14 mouse cellular contexts compared by ENCODE assay signal in the genomic region with DNA sequence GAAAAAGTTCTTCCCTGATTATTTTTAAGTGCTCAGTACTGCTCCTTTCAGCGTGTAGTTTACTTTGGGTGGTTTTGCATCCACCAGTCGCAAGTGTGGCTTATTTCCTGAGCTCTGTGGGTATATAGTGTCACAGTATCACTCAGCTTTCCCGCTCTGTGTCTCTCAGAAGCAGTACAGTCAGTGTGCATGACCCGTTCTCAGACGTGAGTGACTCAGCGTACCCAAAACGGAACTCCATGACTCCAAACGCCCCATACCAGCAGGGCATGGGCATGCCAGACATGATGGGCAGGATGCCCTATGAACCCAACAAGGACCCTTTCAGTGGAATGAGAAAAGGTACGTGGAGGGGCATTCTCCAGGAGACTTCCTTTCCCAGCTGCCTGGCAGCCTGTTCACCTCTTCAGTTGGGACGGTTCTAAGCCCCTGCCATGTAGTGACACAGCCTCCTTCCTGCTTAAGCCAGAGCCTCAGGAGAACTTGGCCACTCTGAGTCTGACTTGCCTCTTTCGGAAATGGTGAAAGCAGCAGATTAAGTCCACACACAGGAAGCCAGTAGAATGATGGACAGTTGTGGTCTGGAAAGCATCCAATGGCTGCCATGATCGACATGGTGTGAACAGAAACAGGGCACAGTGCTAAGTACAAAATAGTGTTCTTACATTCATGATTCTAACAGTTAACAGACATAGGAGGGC.
DNase-seq lines count a peak whose midpoint lies in the region; ATAC-seq and TF ChIP-seq lines count a peak whose summit lies in the region.
"Had no signal": no experiment of that assay in that cellular context is flagged by ENCODE, and none has a peak within 500 bp of the region (broad histone marks: within the 10 kb centered on the region; RNA-seq: fewer than 3 reads in every experiment).

No protein-coding gene starts in this region.

- peak overlapping the region; percentile 53; the same call in 1 of the 2 replicates for H3K27ac ChIP-seq in heart, embryonic 12.5 days (ENCODE audit: poor library complexity, severe bottlenecking)
- no peak overlapping the region for H3K27ac ChIP-seq in forebrain, embryonic 16.5 days (ENCODE audit: low read length)
- no peak overlapping the region for H3K27ac ChIP-seq in intestine, postnatal 0 days (ENCODE audit: low read depth, low read length)

- H3K36me3 ChIP-seq in heart, embryonic 12.5 days = peaks cover 61% of the 10 kb centered on the region
- peaks cover 19% of the 10 kb centered on the region for H3K36me3 ChIP-seq in forebrain, embryonic 16.5 days (ENCODE audit: control insufficient read depth, insufficient read depth)
- peaks cover 70% of the 10 kb centered on the region for H3K36me3 ChIP-seq in megakaryocyte, embryonic 14.5 days (replicated peaks; ENCODE audit: low read length)
- peaks cover 44% of the 10 kb centered on the region for H3K36me3 ChIP-seq in intestine, postnatal 0 days (ENCODE audit: control insufficient read depth, insufficient read depth)

- H3K4me1 ChIP-seq in heart, embryonic 12.5 days (replicated peaks) = peaks cover 43% of the 10 kb centered on the region
- H3K4me1 ChIP-seq in forebrain, embryonic 16.5 days (replicated peaks; ENCODE audit: control insufficient read depth, insufficient read depth, low read length) = peaks cover 37% of the 10 kb centered on the region
- peaks cover 100% of the 10 kb centered on the region for H3K4me1 ChIP-seq in megakaryocyte, embryonic 14.5 days
- peaks cover 3% of the 10 kb centered on the region; the same call in 1 of the 2 replicates for H3K4me1 ChIP-seq in intestine, postnatal 0 days (replicated peaks; ENCODE audit: control insufficient read depth, insufficient read depth, low read length)

- peak; percentile 24; the same call in 1 of the 2 replicates for ATAC-seq in heart, embryonic 12.5 days (ENCODE audit: insufficient number of reproducible peaks, low FRiP score)
- ATAC-seq in forebrain, embryonic 16.5 days = peak; percentile 53
- no peak for ATAC-seq in intestine, postnatal 0 days
- ATAC-seq: hindbrain, embryonic 16.5 days had no signal

- no peaks in the 10 kb centered on the region for H3K9me3 ChIP-seq in heart, embryonic 12.5 days (replicated peaks)
- H3K9me3 ChIP-seq in forebrain, embryonic 16.5 days (ENCODE audit: control insufficient read depth, low read length) = no peaks in the 10 kb centered on the region
- H3K9me3 ChIP-seq in megakaryocyte, embryonic 14.5 days = no peaks in the 10 kb centered on the region
- H3K9me3 ChIP-seq in intestine, postnatal 0 days (ENCODE audit: control insufficient read depth) = no peaks in the 10 kb centered on the region

- no peak overlapping the region for H3K4me3 ChIP-seq in heart, embryonic 12.5 days
- H3K4me3 ChIP-seq in forebrain, embryonic 16.5 days (replicated peaks; ENCODE audit: low read length) = no peak overlapping the region
- H3K4me3 ChIP-seq in megakaryocyte, embryonic 14.5 days (replicated peaks) = peak overlapping the region; percentile 72
- no peak overlapping the region for H3K4me3 ChIP-seq in intestine, postnatal 0 days (ENCODE audit: low read depth, low read length)

- TF ChIP-seq CTCF in intestine, postnatal 0 days (IDR thresholded peaks at IDR 0.05; ENCODE audit: low read depth) = no peak

- 69% methylated on average over 12 of the region's 12 CpGs for WGBS in heart, embryonic 12.5 days
- WGBS in forebrain, embryonic 16.5 days = 75% methylated on average over 12 of the region's 12 CpGs
- WGBS in intestine, postnatal 0 days = 88% methylated on average over 12 of the region's 12 CpGs

- no peak overlapping the region for H3K9ac ChIP-seq in heart, embryonic 12.5 days
- H3K9ac ChIP-seq in forebrain, embryonic 16.5 days (replicated peaks; ENCODE audit: low read depth, low read length) = no peak overlapping the region
- H3K9ac ChIP-seq in intestine, postnatal 0 days (ENCODE audit: low read depth, low read length) = no peak overlapping the region

- no peaks in the 10 kb centered on the region for H3K27me3 ChIP-seq in heart, embryonic 12.5 days (replicated peaks)
- no peaks in the 10 kb centered on the region for H3K27me3 ChIP-seq in forebrain, embryonic 16.5 days (replicated peaks; ENCODE audit: control insufficient read depth, insufficient read depth, low read length)
- no peaks in the 10 kb centered on the region for H3K27me3 ChIP-seq in megakaryocyte, embryonic 14.5 days (replicated peaks)
- H3K27me3 ChIP-seq in intestine, postnatal 0 days (replicated peaks; ENCODE audit: control insufficient read depth, insufficient read depth, low read length) = no peaks in the 10 kb centered on the region

- DNase-seq in heart, adult 8-10 months (ENCODE audit: low spot score) = no peak
- peak; percentile 89 for DNase-seq in MEL-GATA-1-ER (ENCODE audit: extremely low read depth, low read depth)
- no peak for DNase-seq in gastrocnemius, adult 8-10 months (ENCODE audit: low spot score in 2 of 2)
- no peak for DNase-seq in frontal cortex, adult 2 months (ENCODE audit: extremely low spot score in 1 of 2, low spot score in 1 of 2)
- DNase-seq: adrenal gland, adult 8-10 months; cerebellum, adult 11-12 months; kidney, adult 9 months; lung, postnatal 14 days; thymus, adult 18-20 months had no signal

- no peak overlapping the region for H3K4me2 ChIP-seq in heart, embryonic 12.5 days
- H3K4me2 ChIP-seq in forebrain, embryonic 16.5 days (ENCODE audit: low read length) = no peak overlapping the region
- H3K4me2 ChIP-seq in intestine, postnatal 0 days (replicated peaks; ENCODE audit: low read depth) = no peak overlapping the region
